Mouse (Mus musculus) kidney, embryonic 14.5 days (tissue): ENCODE results near the gene Pde10a. TPM values are rescaled to one million over a fixed set of nuclear protein-coding genes. Genes with fewer than 3 reads are reported as not detected.

Experiments used
- ATAC-seq: fragments of 200-750 bp; cut with Nextera tagmentation; 2 replicates; pipeline ENCODE4 v1.8.0; 2017; ENCODE audit warnings: moderate number of reproducible peaks, mild to moderate bottlenecking, moderate TSS enrichment, moderate library complexity; ENCODE audit not compliant: low FRiP score, low TSS enrichment
- H3K27ac ChIP-seq: fragments of 300-500 bp; sonication (generic); 2 replicates; pipeline ENCODE4 v1.5.1; 2014; ENCODE audit warnings: low read depth, mild to moderate bottlenecking, low read length, moderate library complexity, mixed read lengths
- H3K27me3 ChIP-seq: fragments of 300-500 bp; sonication (generic); 2 replicates; pipeline ENCODE4 v1.6.1; 2014; ENCODE audit warnings: mild to moderate bottlenecking, low read length; ENCODE audit not compliant: control insufficient read depth, insufficient read depth
- H3K36me3 ChIP-seq: fragments of 300-500 bp; sonication (generic); 2 replicates; pipeline ENCODE4 v1.6.1; 2014; ENCODE audit warnings: low read length, mixed read lengths; ENCODE audit not compliant: control insufficient read depth, insufficient read depth
- H3K4me1 ChIP-seq: fragments of 300-500 bp; sonication (generic); 2 replicates; pipeline ENCODE4 v1.6.1; 2014; ENCODE audit warnings: low read length, mixed read lengths; ENCODE audit not compliant: control insufficient read depth, insufficient read depth
- H3K4me2 ChIP-seq: fragments of 300-500 bp; sonication (generic); replicated peaks from 2 replicates; pipeline ENCODE4 v1.6.1; 2014; ENCODE audit warnings: low read depth, mild to moderate bottlenecking, low read length
- H3K4me3 ChIP-seq: fragments of 300-500 bp; sonication (generic); 2 replicates; pipeline ENCODE4 v1.5.1; 2014; ENCODE audit warnings: mild to moderate bottlenecking, low read length
- H3K9ac ChIP-seq: fragments of 300-500 bp; sonication (generic); 2 replicates; pipeline ENCODE4 v1.6.1; 2014; ENCODE audit warnings: low read depth, mild to moderate bottlenecking, low read length, moderate library complexity
- H3K9me3 ChIP-seq: fragments of 300-500 bp; sonication (generic); 2 replicates; pipeline ENCODE4 v1.6.1; 2016; ENCODE audit warnings: low read length; ENCODE audit not compliant: control insufficient read depth
- WGBS: fragments of 180-500 bp; shearing (Covaris S2); extraction: QIAGEN DNeasy Blood & Tissue Kit; methylation state at CpG from one replicate; pipeline ENCODE4 v1.1.7; 2014; 5-methylcytosine and 5-hydroxymethylcytosine counted together
- polyA plus RNA-seq: library from polyadenylated mRNA; unstranded; fragments of >200 nt; fragmentation: Nextera tagmentation; extraction: Ambion mirVana; gene quantifications from 2 replicates; pipeline ENCODE4 v1.2.1, GENCODE M21; 2014

The Pde10a gene
- polyA plus RNA-seq, 1 experiment from 2014 or later = 2.3 TPM

GRCm38 (mm10) chr17:8554219-8554618, 29.0 kb downstream of the Pde10a start:
- H3K9ac ChIP-seq = no peak overlapping the region
- no peaks in the 10 kb centered on the region for H3K4me1 ChIP-seq
- WGBS = 84% methylated on average over 6 of the region's 6 CpGs
- ATAC-seq = no peak
- no peaks in the 10 kb centered on the region for H3K27me3 ChIP-seq
- H3K9me3 ChIP-seq = no peaks in the 10 kb centered on the region
- no peaks in the 10 kb centered on the region for H3K36me3 ChIP-seq
- H3K4me2 ChIP-seq = no peak overlapping the region
- H3K27ac ChIP-seq = no peak overlapping the region
- H3K4me3 ChIP-seq = no peak overlapping the region

- H3K4me3 ChIP-seq = no peak overlapping the region
- H3K27me3 ChIP-seq = no peaks in the 10 kb centered on the region
- H3K4me2 ChIP-seq = no peak overlapping the region
- H3K9ac ChIP-seq = no peak overlapping the region
- 75% methylated on average over 9 of the region's 9 CpGs for WGBS
- no peak for ATAC-seq
- H3K27ac ChIP-seq = no peak overlapping the region
- no peaks in the 10 kb centered on the region for H3K4me1 ChIP-seq
- H3K9me3 ChIP-seq = no peaks in the 10 kb centered on the region
- no peaks in the 10 kb centered on the region for H3K36me3 ChIP-seq
Observed at GRCm38 (mm10) chr17:8555785-8556184, 30.6 kb downstream of the Pde10a start.

- Histone ChIP-seq H3K9me3 (no peaks in the 10 kb centered on the region), H3K27me3 (no peaks in the 10 kb centered on the region), H3K27ac (no peak overlapping the region), H3K36me3 (no peaks in the 10 kb centered on the region), H3K4me3 (no peak overlapping the region), H3K4me1 (no peaks in the 10 kb centered on the region), H3K9ac (no peak overlapping the region), H3K4me2 (no peak overlapping the region)
- ATAC-seq = no peak
- 74% methylated on average over 6 of the region's 6 CpGs for WGBS
Observed at GRCm38 (mm10) chr17:8556223-8556622, 31.1 kb downstream of the Pde10a start.

- WGBS = 87% methylated on average over 8 of the region's 8 CpGs
- H3K9me3 ChIP-seq = no peaks in the 10 kb centered on the region
- no peak overlapping the region for H3K4me2 ChIP-seq
- H3K4me1 ChIP-seq = no peaks in the 10 kb centered on the region
- H3K4me3 ChIP-seq = no peak overlapping the region
- no peaks in the 10 kb centered on the region for H3K27me3 ChIP-seq
- no peak overlapping the region for H3K9ac ChIP-seq
- no peak for ATAC-seq
- H3K36me3 ChIP-seq = no peaks in the 10 kb centered on the region
- H3K27ac ChIP-seq = no peak overlapping the region
Observed at GRCm38 (mm10) chr17:8557926-8558325, 32.8 kb downstream of the Pde10a start.

GRCm38 (mm10) chr17:8562101-8562885, 37.1 kb downstream of the Pde10a start:
- no peak overlapping the region for H3K4me3 ChIP-seq
- H3K9ac ChIP-seq = no peak overlapping the region
- no peak overlapping the region for H3K27ac ChIP-seq
- H3K4me1 ChIP-seq = no peaks in the 10 kb centered on the region
- 79% methylated on average over 14 of the region's 14 CpGs for WGBS
- H3K36me3 ChIP-seq = no peaks in the 10 kb centered on the region
- ATAC-seq = no peak
- no peaks in the 10 kb centered on the region for H3K27me3 ChIP-seq
- H3K9me3 ChIP-seq = no peaks in the 10 kb centered on the region
- no peak overlapping the region for H3K4me2 ChIP-seq

- H3K27me3 ChIP-seq = no peaks in the 10 kb centered on the region
- H3K9me3 ChIP-seq = no peaks in the 10 kb centered on the region
- H3K9ac ChIP-seq = no peak overlapping the region
- H3K36me3 ChIP-seq = no peaks in the 10 kb centered on the region
- ATAC-seq = no peak
- H3K27ac ChIP-seq = no peak overlapping the region
- 71% methylated on average over 1 of the region's 1 CpGs for WGBS
- H3K4me3 ChIP-seq = no peak overlapping the region
- no peaks in the 10 kb centered on the region for H3K4me1 ChIP-seq
- H3K4me2 ChIP-seq = no peak overlapping the region
Observed at GRCm38 (mm10) chr17:8562886-8563280, 37.7 kb downstream of the Pde10a start.

GRCm38 (mm10) chr17:8566850-8567249, 41.7 kb downstream of the Pde10a start, which contains the start of gene Gm17087:
TSS of gene Gm17087 (minus strand) at chr17:8566950.
- no peaks in the 10 kb centered on the region for H3K27me3 ChIP-seq
- no peak within 1 kb of the TSS for H3K4me3 ChIP-seq
- no peaks in the 10 kb centered on the region for H3K9me3 ChIP-seq
- H3K4me1 ChIP-seq = no peaks in the 10 kb centered on the region
- no peak within 1 kb of the TSS for H3K4me2 ChIP-seq
- no peak for ATAC-seq
- WGBS = 94% methylated on average over 6 of the region's 6 CpGs
- no peak within 1 kb of the TSS for H3K27ac ChIP-seq
- no peaks in the 10 kb centered on the region for H3K36me3 ChIP-seq
- H3K9ac ChIP-seq = no peak within 1 kb of the TSS

GRCm38 (mm10) chr17:8573542-8574260, 48.5 kb downstream of the Pde10a start:
- 0 out of 2 replicates have a peak, but pooled peaks cover under 1% of the 10 kb centered on the region for H3K4me1 ChIP-seq
- WGBS = 70% methylated on average over 8 of the region's 8 CpGs
- no peaks in the 10 kb centered on the region for H3K36me3 ChIP-seq
- no peak overlapping the region for H3K9ac ChIP-seq
- H3K4me2 ChIP-seq = no peak overlapping the region
- no peak overlapping the region for H3K4me3 ChIP-seq
- ATAC-seq = no peak
- H3K9me3 ChIP-seq = no peaks in the 10 kb centered on the region
- H3K27me3 ChIP-seq = no peaks in the 10 kb centered on the region
- no peak overlapping the region for H3K27ac ChIP-seq

- no peak for ATAC-seq
Observed at GRCm38 (mm10) chr17:8580360-8580759, 55.2 kb downstream of the Pde10a start.

More at GRCm38 (mm10) chr17:8580360-8580759, 55.2 kb downstream of the Pde10a start:
- Histone ChIP-seq H3K27ac (no peak overlapping the region), H3K27me3 (no peaks in the 10 kb centered on the region), H3K4me2 (no peak overlapping the region), H3K4me3 (no peak overlapping the region), H3K9ac (no peak overlapping the region), H3K4me1 (0 out of 2 replicates have a peak, but pooled peaks cover 2% of the 10 kb centered on the region), H3K9me3 (no peaks in the 10 kb centered on the region), H3K36me3 (no peaks in the 10 kb centered on the region)
- 63% methylated on average over 3 of the region's 3 CpGs for WGBS
